Mouse (Mus musculus) erythroblast, adult 5-6 weeks (primary cell): Measurements from ENCODE around the gene Klhl23. TPM values are rescaled to one million over a fixed set of nuclear protein-coding genes. Genes with fewer than 3 reads are reported as not detected.
A peak's percentile ranks its signal among the peaks of the same experiment; 100 is the strongest.

ENCODE experiments used
- ATAC-seq: replicated peaks from 2 replicates; pipeline ENCODE4 v1.8.0; 2016; ENCODE audit warnings: moderate number of reproducible peaks, mild to moderate bottlenecking, moderate TSS enrichment, inconsistent platforms; ENCODE audit not compliant: poor library complexity, low FRiP score, severe bottlenecking
- total RNA-seq, 2 experiments: library from RNA; stranded (forward) in 1 of 2; stranded (reverse) in 1 of 2; fragments of 150-400 nt in 1 of 2; fragments of 200-764, 138-1000 nt in 1 of 2; gene quantifications; 2 replicates each; pipeline versions ENCODE4 v1.2.3 to v1.2.4; 2015 to 2017; ENCODE audit warnings: low replicate concordance in 2 of 2

Klhl23 gene
- total RNA-seq, 2 experiments from 2014 or later: 2.1 to 10.4 TPM

GRCm38 (mm10) chr2:69826380-69826779 lies 4.6 kb downstream of the Klhl23 start:
- ATAC-seq: no peak

GRCm38 (mm10) chr2:69828031-69828430 lies 6.3 kb downstream of the Klhl23 start:
- ATAC-seq: no peak

- no peak for ATAC-seq
Observed at GRCm38 (mm10) chr2:69829680-69830079, 7.9 kb downstream of the Klhl23 start.

GRCm38 (mm10) chr2:69830116-69830515 lies 8.4 kb downstream of the Klhl23 start:
- ATAC-seq: no peak; the same call in 1 of the 2 replicates

GRCm38 (mm10) chr2:69837244-69837967 lies 15.7 kb downstream of the Klhl23 start:
- ATAC-seq: peak; percentile 26; the same call in 1 of the 2 replicates

- peak; percentile 89 for ATAC-seq
Observed at GRCm38 (mm10) chr2:69837996-69838395, 16.3 kb downstream of the Klhl23 start.

GRCm38 (mm10) chr2:69838707-69839106 lies 17.0 kb downstream of the Klhl23 start:
- no peak for ATAC-seq

GRCm38 (mm10) chr2:69840261-69840660 lies 18.5 kb downstream of the Klhl23 start:
- no peak for ATAC-seq

GRCm38 (mm10) chr2:69849215-69849614 lies 27.5 kb downstream of the Klhl23 start:
- no peak for ATAC-seq

- peak; percentile 74 for ATAC-seq
Observed at GRCm38 (mm10) chr2:69851427-69852058, 29.8 kb downstream of the Klhl23 start.

- no peak for ATAC-seq
Observed at GRCm38 (mm10) chr2:69856392-69856791, 34.6 kb downstream of the Klhl23 start.

GRCm38 (mm10) chr2:69857882-69858281 lies 36.1 kb downstream of the Klhl23 start:
- ATAC-seq: no peak

- peak; percentile 68 for ATAC-seq
Observed at GRCm38 (mm10) chr2:69860972-69861452, 39.3 kb downstream of the Klhl23 start.

- ATAC-seq: peak; percentile 96
Observed at GRCm38 (mm10) chr2:69861485-69862091, 39.8 kb downstream of the Klhl23 start, which contains the start of gene Ssb. Ssb (plus strand) TSS chr2:69861562.

GRCm38 (mm10) chr2:69862117-69862657 lies 40.4 kb downstream of the Klhl23 start:
- peak; percentile 34 for ATAC-seq

GRCm38 (mm10) chr2:69883990-69884391 lies 62.2 kb downstream of the Klhl23 start:
- peak; percentile 30 for ATAC-seq

- ATAC-seq: peak; percentile 19; the same call in 1 of the 2 replicates
Observed at GRCm38 (mm10) chr2:69884581-69884980, 62.8 kb downstream of the Klhl23 start.

GRCm38 (mm10) chr2:69885050-69885449 lies 63.3 kb downstream of the Klhl23 start:
- ATAC-seq: 0 out of 2 replicates have a peak, but pooled peaks have one; percentile 34

GRCm38 (mm10) chr2:69885451-69886305 lies 63.9 kb downstream of the Klhl23 start, which contains the start of gene Mettl5:
Mettl5 (minus strand) TSS chr2:69885615.
- ATAC-seq: peak; percentile 99
